Mouse (Mus musculus) liver, embryonic 16.5 days (tissue): ENCODE data around the gene Bag3. TPM values are rescaled to one million over a fixed set of nuclear protein-coding genes. Genes with fewer than 3 reads are reported as not detected.

Experiments used
- ATAC-seq: fragments of 200-750 bp; cut with Nextera tagmentation; 2 replicates; pipeline ENCODE4 v1.8.0; 2017; ENCODE audit warnings: low read depth, mild to moderate bottlenecking, moderate number of reproducible peaks, moderate library complexity
- H3K27ac ChIP-seq: fragments of 300-500 bp; sonication (generic); 2 replicates; pipeline ENCODE4 v1.5.1; 2014; ENCODE audit warnings: mild to moderate bottlenecking, low read length
- H3K27me3 ChIP-seq: fragments of 300-500 bp; sonication (generic); 2 replicates; pipeline ENCODE4 v1.6.1; 2014; ENCODE audit warnings: low read depth, low read length, mixed read lengths; ENCODE audit not compliant: control insufficient read depth, insufficient read depth
- H3K36me3 ChIP-seq: fragments of 300-500 bp; sonication (generic); 2 replicates; pipeline ENCODE4 v1.6.1; 2014; ENCODE audit warnings: mild to moderate bottlenecking; ENCODE audit not compliant: control insufficient read depth, insufficient read depth
- H3K4me1 ChIP-seq: fragments of 300-500 bp; sonication (generic); 2 replicates; pipeline ENCODE4 v1.6.1; 2014; ENCODE audit warnings: low read depth, low read length, mixed read lengths; ENCODE audit not compliant: control insufficient read depth
- H3K4me2 ChIP-seq: fragments of 300-500 bp; sonication (generic); 2 replicates; pipeline ENCODE4 v1.6.1; 2014; ENCODE audit warnings: low read depth, low read length, mixed read lengths
- H3K4me3 ChIP-seq: fragments of 300-500 bp; sonication (generic); 2 replicates; pipeline ENCODE4 v1.5.1; 2014; ENCODE audit warnings: low read depth, mild to moderate bottlenecking, low read length
- H3K9ac ChIP-seq: fragments of 300-500 bp; sonication (generic); 2 replicates; pipeline ENCODE4 v1.6.1; 2014; ENCODE audit warnings: low read depth, low read length
- H3K9me3 ChIP-seq: fragments of 300-500 bp; sonication (generic); replicated peaks from 2 replicates; pipeline ENCODE4 v1.6.1; 2016; ENCODE audit warnings: low read length; ENCODE audit not compliant: control insufficient read depth
- WGBS: fragments of 180-500 bp; shearing (Covaris S2); extraction: QIAGEN DNeasy Blood & Tissue Kit; methylation state at CpG from one replicate; pipeline ENCODE4 v1.1.7; 2014; ENCODE audit not compliant: insufficient replicate concordance; 5-methylcytosine and 5-hydroxymethylcytosine counted together
- polyA plus RNA-seq: library from polyadenylated mRNA; unstranded; fragments of >200 nt; fragmentation: Nextera tagmentation; extraction: Ambion mirVana; gene quantifications from 2 replicates; pipeline ENCODE4 v1.2.1, GENCODE M21; 2015

The Bag3 gene
- 2.6 and 3.5 TPM in 2 replicates for polyA plus RNA-seq

DNA sequence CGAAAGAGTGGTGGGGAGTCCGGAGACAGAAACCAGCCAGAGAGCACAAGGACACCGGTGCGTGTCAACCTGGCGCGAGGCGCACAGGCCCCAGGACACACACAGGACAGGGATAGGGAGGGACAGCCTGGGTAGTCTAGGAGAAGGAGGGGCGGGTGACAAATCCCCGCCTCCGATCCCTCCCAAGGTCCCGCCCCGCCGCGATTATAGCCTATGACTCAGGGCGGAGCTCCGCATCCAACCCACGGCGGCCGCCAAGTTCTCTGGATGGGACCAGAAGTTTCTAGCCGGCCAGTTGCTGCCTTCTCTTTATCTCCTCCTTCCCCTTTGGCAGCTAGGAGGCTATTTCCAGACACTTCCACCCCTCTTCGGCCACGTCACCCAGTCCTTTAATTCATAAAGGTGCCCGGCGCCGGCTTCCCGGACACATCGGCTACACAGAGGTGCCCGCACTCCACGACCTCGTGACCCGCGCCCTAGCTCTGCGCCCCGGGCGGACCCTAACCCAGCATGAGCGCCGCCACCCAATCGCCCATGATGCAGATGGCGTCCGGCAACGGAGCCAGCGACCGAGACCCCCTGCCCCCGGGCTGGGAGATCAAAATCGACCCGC is at the start of gene Bag3:
TSS of gene Bag3 (plus strand) at position 268 of the 613 bp plus-strand sequence.
- H3K36me3 ChIP-seq = no peaks in the 10 kb centered on the region
- no peaks in the 10 kb centered on the region for H3K9me3 ChIP-seq
- WGBS = under 1% methylated on average over 39 of the region's 46 CpGs
- H3K27me3 ChIP-seq = no peaks in the 10 kb centered on the region
- H3K4me3 ChIP-seq = peak within 1 kb of the TSS; percentile 77
- peak within 1 kb of the TSS; percentile 100 for H3K4me2 ChIP-seq
- H3K27ac ChIP-seq = peak within 1 kb of the TSS; percentile 92
- peak; percentile 98 for ATAC-seq
- H3K9ac ChIP-seq = peak within 1 kb of the TSS; percentile 86
- peaks cover 25% of the 10 kb centered on the region for H3K4me1 ChIP-seq

DNA sequence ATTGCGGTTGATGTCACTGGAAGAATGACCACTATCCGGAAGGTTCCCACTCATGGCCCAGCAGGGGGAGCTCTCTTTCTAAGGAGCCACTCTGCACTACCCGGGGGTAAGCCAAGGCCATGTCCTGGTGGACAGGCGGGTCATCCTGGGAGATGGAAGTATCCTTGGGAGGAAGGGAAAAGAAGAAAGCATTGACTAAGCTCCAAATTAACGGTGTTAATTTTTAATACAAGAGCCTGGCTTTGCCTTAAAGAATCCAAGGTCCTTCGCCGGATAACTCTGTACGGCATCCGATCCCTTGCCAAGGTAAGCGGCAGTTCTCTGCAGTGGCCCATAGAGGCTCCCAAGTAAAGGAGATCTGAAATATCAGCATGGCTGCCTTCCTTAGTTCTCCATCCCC is 49.1 kb upstream of the Bag3 start:
- 48% methylated on average over 10 of the region's 10 CpGs for WGBS

DNA sequence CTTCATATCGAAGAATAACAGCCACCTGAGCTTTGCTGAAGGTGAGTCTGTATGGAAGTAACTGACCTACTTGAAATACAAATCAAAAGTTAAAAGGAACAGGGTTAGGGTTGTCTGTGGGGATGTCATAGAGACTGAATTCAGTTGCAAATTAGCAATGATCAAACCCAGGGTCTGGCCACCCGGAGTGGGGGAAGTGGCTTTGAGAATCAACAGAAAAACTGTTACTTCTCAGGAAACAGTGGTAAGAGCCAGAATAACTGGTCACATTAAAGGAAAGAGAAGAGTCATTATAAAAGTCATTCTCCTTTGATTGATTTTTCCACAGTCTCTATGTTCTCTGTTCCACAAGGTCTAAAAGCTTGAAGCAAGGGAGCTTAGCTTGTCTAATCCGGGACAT is 34.4 kb upstream of the Bag3 start:
- 73% methylated on average over 3 of the region's 3 CpGs for WGBS

More for the DNA sequence above, 49.1 kb upstream of the Bag3 start:
- H3K27me3 ChIP-seq = no peaks in the 10 kb centered on the region
- H3K4me3 ChIP-seq = no peak overlapping the region
- no peak overlapping the region for H3K4me2 ChIP-seq
- H3K9ac ChIP-seq = no peak overlapping the region
- H3K9me3 ChIP-seq = no peaks in the 10 kb centered on the region
- H3K36me3 ChIP-seq = no peaks in the 10 kb centered on the region
- H3K4me1 ChIP-seq = no peaks in the 10 kb centered on the region; the same call in 1 of the 2 replicates
- H3K27ac ChIP-seq = no peak overlapping the region
- 0 out of 2 replicates have a peak, but pooled peaks have one; percentile 24 for ATAC-seq

DNA sequence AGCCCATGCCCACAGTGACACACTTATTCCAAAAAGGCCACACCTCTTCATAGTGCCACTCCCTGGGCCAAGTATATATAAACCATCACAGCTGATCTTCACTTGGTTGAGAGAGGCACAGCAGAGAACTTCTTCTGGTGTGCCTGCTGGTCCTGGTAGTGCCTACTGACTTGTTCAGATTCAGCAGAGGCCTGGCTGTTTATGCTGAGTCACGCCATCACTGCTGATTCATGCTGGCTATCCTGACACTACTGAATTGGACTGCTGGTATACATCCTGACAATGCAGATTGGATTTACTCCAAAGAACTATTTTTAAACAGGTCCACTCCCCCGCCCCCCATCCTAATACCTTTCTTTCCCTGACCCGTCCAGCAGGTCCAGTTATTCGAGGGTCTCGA is 28.9 kb upstream of the Bag3 start:
- Histone ChIP-seq H3K4me2 (no peak overlapping the region), H3K4me3 (no peak overlapping the region), H3K9me3 (no peaks in the 10 kb centered on the region), H3K27me3 (no peaks in the 10 kb centered on the region), H3K27ac (no peak overlapping the region), H3K4me1 (no peaks in the 10 kb centered on the region), H3K36me3 (no peaks in the 10 kb centered on the region), H3K9ac (no peak overlapping the region)
- WGBS = 67% methylated on average over 5 of the region's 5 CpGs
- peak; percentile 53; the same call in 1 of the 2 replicates for ATAC-seq

More for the DNA sequence above, 34.4 kb upstream of the Bag3 start:
- Histone ChIP-seq H3K36me3 (no peaks in the 10 kb centered on the region), H3K4me3 (no peak overlapping the region), H3K4me2 (no peak overlapping the region), H3K4me1 (no peaks in the 10 kb centered on the region), H3K9ac (no peak overlapping the region), H3K9me3 (no peaks in the 10 kb centered on the region), H3K27ac (no peak overlapping the region), H3K27me3 (no peaks in the 10 kb centered on the region)
- ATAC-seq = no peak

DNA sequence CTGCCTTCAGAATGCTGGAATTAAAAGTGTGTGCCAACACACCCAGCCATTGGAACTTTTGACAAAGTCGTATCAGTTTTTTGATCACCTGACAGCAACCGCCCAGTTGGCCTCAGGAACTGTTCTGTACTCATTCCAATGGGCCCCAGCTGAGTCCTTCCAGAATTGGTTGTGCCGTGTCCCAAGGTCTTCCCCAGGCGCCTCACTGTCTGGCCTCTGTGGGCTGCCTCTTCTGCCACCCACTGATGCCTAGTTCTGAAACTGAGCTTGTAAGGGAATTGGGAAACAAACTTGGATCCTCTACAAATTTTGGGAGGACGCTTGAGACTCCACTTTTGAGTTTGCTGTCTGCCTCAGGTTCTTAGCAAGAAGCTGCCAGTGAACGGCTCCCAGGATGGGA is 23.6 kb upstream of the Bag3 start:
- H3K4me2 ChIP-seq = no peak overlapping the region
- H3K27me3 ChIP-seq = no peaks in the 10 kb centered on the region; the same call in 1 of the 2 replicates
- no peak overlapping the region for H3K9ac ChIP-seq
- no peaks in the 10 kb centered on the region for H3K9me3 ChIP-seq
- 64% methylated on average over 6 of the region's 6 CpGs for WGBS
- H3K4me1 ChIP-seq = no peaks in the 10 kb centered on the region
- no peak overlapping the region for H3K4me3 ChIP-seq
- no peak for ATAC-seq
- no peak overlapping the region for H3K27ac ChIP-seq
- H3K36me3 ChIP-seq = no peaks in the 10 kb centered on the region

DNA sequence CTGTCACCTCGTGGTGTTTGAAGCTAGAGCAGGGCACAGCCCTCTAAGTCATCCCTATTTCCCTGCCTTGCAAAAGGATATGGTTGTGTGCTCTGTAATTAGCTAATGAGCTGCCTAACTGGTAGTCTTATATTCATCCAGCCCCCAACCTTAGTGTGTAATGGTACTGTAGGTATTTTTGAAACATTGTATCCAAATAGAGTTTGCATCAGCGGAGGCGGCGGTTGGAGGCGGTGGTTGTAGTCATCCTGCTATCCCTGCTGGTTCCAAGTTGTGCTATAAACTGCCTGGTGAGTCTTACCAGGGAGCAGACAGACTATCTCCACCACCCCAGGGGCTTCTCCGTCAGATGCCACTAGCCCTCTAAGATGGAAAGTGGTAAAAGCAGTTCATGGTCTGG is 19.3 kb upstream of the Bag3 start:
- H3K36me3 ChIP-seq = no peaks in the 10 kb centered on the region
- no peak overlapping the region for H3K27ac ChIP-seq
- H3K4me1 ChIP-seq = no peaks in the 10 kb centered on the region
- no peaks in the 10 kb centered on the region for H3K9me3 ChIP-seq
- H3K4me2 ChIP-seq = no peak overlapping the region
- H3K9ac ChIP-seq = no peak overlapping the region
- H3K27me3 ChIP-seq = no peaks in the 10 kb centered on the region; the same call in 1 of the 2 replicates
- H3K4me3 ChIP-seq = no peak overlapping the region
- ATAC-seq = no peak
- WGBS = 73% methylated on average over 6 of the region's 6 CpGs

DNA sequence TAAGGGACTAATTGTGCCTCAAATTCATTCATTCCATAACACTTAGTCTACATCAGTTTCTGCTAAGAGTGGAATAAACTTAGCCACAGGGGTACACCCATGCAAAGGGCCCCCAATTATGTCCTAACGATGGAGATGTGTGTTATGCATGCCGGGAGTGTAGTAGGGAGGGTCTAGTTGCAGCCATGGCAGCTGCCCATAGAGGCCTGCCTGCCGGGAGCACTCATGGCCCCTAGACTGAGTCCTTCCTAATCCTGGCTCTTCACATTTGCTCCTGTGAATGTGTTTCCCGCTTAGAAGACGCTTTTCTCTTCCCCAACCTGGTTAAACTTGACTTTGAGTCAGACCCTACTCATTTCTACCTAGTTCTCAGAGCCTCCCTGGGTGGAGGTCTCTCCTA is 11.5 kb upstream of the Bag3 start:
- no peak for ATAC-seq
- Histone ChIP-seq H3K9me3 (no peaks in the 10 kb centered on the region), H3K27me3 (no peaks in the 10 kb centered on the region), H3K27ac (no peak overlapping the region), H3K9ac (no peak overlapping the region), H3K36me3 (no peaks in the 10 kb centered on the region), H3K4me2 (no peak overlapping the region), H3K4me1 (no peaks in the 10 kb centered on the region), H3K4me3 (no peak overlapping the region)
- 67% methylated on average over 5 of the region's 5 CpGs for WGBS

DNA sequence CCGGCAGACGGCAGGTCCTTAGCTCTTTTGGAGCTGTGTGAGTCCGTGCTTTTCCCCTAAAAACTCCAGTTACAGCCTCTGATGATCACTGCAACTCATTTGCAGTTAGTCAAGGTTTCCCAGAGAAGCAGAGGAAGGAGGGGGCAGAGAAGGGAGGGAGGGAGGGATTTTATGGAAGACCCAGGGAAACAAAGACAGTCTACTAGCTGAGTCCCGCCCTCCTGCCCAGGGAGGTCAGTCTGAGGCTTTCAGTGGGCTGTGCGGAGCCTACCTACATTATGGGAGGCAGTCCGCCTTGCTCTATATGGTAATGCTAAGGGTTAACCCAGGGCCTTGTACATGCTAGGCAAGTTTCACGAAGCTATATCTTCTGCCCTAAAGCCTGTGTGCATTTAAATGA is 9.9 kb upstream of the Bag3 start:
- H3K36me3 ChIP-seq = no peaks in the 10 kb centered on the region

DNA sequence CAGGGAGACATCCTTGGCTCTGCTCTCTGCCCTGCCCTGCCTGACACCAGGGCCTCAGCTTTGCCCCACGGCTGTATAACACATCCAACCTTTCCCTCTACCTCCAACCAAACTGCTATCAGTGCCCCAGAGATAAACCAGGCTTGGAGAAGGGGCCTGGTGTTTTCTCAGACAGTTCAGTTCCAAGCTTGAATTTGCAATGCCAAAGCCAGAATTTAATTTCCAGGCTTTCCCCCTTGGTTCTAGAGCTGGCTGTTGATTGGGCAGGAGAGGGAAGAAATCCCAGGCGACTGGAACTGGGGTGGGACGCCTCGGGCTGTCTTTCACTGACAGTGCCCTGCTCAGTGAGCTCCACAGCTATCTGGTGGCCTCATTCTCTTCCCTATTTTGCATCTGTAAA is 9.1 kb upstream of the Bag3 start:
- Histone ChIP-seq H3K27me3 (no peaks in the 10 kb centered on the region), H3K4me1 (no peaks in the 10 kb centered on the region), H3K36me3 (no peaks in the 10 kb centered on the region), H3K4me3 (no peak overlapping the region), H3K27ac (no peak overlapping the region), H3K4me2 (no peak overlapping the region), H3K9ac (no peak overlapping the region), H3K9me3 (no peaks in the 10 kb centered on the region)
- WGBS = 40% methylated on average over 4 of the region's 4 CpGs
- no peak for ATAC-seq

More for the DNA sequence above, 9.9 kb upstream of the Bag3 start:
- H3K9ac ChIP-seq = no peak overlapping the region
- H3K4me1 ChIP-seq = no peaks in the 10 kb centered on the region
- H3K27ac ChIP-seq = no peak overlapping the region
- H3K4me3 ChIP-seq = no peak overlapping the region
- H3K4me2 ChIP-seq = no peak overlapping the region
- no peaks in the 10 kb centered on the region for H3K27me3 ChIP-seq
- no peaks in the 10 kb centered on the region for H3K9me3 ChIP-seq
- 63% methylated on average over 7 of the region's 7 CpGs for WGBS
- no peak for ATAC-seq
